Mouse (Mus musculus) CH12.LX (cell line): ENCODE measurements at regions not wholly inside any gene's neighbourhood (a gene's known extent, or its start where the extent isn't known, plus 50 kb on each side); places are given as distances from the start of the nearest gene placed in this dataset.

Experiments
- CHD2 ChIP-seq: IDR thresholded peaks from 2 replicates; pipeline ENCODE4 v1.6.1; 2011; ENCODE audit warnings: low read length, improper control_type of control experiment
- MEF2A ChIP-seq: IDR thresholded peaks from 2 replicates; pipeline ENCODE4 v1.6.1; 2014; ENCODE audit warnings: low read depth, mild to moderate bottlenecking, inconsistent platforms, low read length, improper control_type of control experiment, borderline replicate concordance
- PAX5 ChIP-seq: IDR thresholded peaks from 2 replicates; pipeline ENCODE4 v1.6.1; 2012; ENCODE audit warnings: low read length, inconsistent platforms, mixed read lengths
- RAD21 ChIP-seq: IDR thresholded peaks from 2 replicates; pipeline ENCODE4 v1.6.1; 2011; ENCODE audit warnings: low read depth, mild to moderate bottlenecking, low read length, improper control_type of control experiment, moderate library complexity
- ZMIZ1 ChIP-seq: IDR thresholded peaks from 2 replicates; pipeline ENCODE4 v1.6.1; 2012; ENCODE audit warnings: low read depth, mild to moderate bottlenecking, inconsistent platforms, low read length, improper control_type of control experiment

DNA sequence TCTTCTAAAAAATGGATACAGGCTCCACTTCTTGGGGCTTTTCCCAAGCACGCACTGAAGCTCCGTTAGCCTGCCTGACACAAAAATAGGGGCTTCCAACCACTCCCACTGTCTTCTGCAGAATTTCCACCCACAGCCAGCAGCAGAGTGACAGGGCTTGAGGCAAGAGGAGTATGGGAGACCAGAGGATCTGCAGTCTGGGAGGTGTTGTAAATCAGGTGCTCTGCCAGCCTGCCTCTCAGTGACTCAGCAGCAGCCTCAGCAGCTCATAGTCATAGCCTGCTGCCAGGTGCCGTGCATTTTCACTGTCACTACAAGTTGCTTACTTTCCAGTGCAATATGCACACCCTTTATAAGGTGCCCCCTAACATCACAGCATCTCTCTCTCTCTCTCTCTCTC, 261.4 kb upstream of the Tsc22d2 start:
- TF ChIP-seq ZMIZ1 (no peak), PAX5 (no peak), CHD2 (no peak), MEF2A (no peak), RAD21 (no peak)
